Mouse (Mus musculus): ENCODE data around the gene Tnnt3.

DNA sequence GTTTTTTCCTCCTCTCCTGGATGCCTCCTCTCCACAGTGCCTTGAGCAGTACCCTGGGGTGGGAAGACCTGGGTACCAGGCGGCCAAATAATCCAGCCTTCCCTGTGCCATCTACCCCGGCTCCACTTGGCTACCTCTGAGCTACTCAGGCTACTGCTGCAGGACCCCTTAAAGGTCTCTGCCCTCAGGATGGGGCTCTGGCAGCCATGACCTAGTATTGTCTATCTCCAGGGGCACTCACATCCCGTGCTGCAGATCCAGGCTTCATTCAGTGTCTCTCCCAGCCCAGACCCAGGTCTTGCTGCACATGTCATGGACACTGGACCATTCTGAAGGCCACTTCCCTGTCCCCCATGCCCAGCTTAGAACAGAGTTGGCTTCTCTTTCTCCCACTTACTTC, 18.8 kb upstream of the Tnnt3 start:
- TF ChIP-seq CTCF (conservative IDR thresholded peaks at IDR 0.05; ENCODE audit: insufficient read depth, insufficient read length, low read depth, low read length) (no peak), POLR2A (IDR thresholded peaks at IDR 0.05; ENCODE audit: low read depth, low read length) (no peak)

Data from kidney, adult 2 months (tissue).